ENCODE assay signal across 8 mouse cellular contexts in the genomic region with DNA sequence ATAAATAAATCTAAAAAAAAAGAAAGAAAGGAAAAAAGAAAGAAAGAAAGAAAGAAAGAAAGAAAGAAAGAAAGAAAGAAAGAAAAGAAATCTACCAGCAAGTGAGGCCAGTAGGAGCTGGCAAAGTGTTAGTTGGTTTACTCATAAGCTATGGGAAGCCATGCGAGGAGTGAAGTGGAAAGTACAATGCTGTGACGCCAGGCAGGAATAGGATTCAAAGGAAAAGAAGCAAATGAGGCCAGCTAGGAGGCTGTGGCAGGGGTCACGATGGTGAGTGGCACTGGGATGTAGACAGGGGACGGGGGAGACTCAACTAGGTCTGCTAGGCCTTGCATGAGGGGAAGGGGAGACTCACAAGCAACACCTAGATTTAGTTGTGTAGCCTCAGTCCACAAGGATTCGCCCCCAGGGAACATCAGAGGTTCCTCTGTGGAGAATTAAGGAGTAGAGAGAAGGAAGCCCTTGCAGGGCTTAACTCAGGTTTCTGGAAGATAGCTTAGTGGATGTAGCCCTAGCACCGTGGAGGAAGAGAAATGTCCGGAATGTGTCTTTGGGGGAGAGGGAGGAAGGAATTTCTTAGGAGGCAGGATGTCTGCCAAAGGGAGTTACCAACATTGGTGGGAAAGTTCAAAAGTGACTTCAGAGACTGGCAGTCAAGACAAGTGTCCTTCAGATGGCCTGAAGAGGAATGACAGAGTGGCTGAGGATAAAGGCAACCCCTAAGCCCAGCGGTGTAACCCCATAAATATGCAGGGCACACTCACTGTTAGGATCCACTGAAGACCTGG. TPM values are rescaled to one million over a fixed set of nuclear protein-coding genes. Genes with fewer than 3 reads are reported as not detected.
A peak's percentile ranks its signal among the peaks of the same experiment; 100 is the strongest.
DNase-seq lines count a peak whose midpoint lies in the region; ATAC-seq and TF ChIP-seq lines count a peak whose summit lies in the region.

A gene (plus strand): TSS at position 210 of the 788 bp plus-strand sequence.

- DNase-seq in heart, adult 18-20 months = peak in 1 of 2 experiments; percentile 52
- no peak for DNase-seq in heart, adult 9 months (ENCODE audit: low spot score in 2 of 2)
- peak; percentile 41 for DNase-seq in embryonic facial prominence, embryonic 14.5 days (ENCODE audit: low spot score)
- peak; percentile 70 for DNase-seq in kidney, postnatal 14 days
- DNase-seq in lung, postnatal 0 days (ENCODE audit: low spot score) = peak; percentile 85
- DNase-seq in right cerebral cortex, postnatal 14 days = no peak
- no peak for DNase-seq in cerebellum, adult 9-11 months

- H3K4me1 ChIP-seq in embryonic facial prominence, embryonic 14.5 days (ENCODE audit: control insufficient read depth, insufficient read depth, low read length) = peaks cover 25% of the 10 kb centered on the region
- H3K4me1 ChIP-seq in heart, embryonic 16.5 days (ENCODE audit: control insufficient read depth, insufficient read depth, low read length) = peaks cover 42% of the 10 kb centered on the region
- H3K4me1 ChIP-seq in lung, postnatal 0 days (ENCODE audit: insufficient read depth, low read depth, low read length) = peaks cover 23% of the 10 kb centered on the region

- TF ChIP-seq EP300 in lung, postnatal 0 days (IDR thresholded peaks at IDR 0.05) = peak; percentile 76; the same call in 1 of the 2 replicates

- H3K9me3 ChIP-seq in embryonic facial prominence, embryonic 14.5 days (ENCODE audit: control insufficient read depth, low read length) = no peaks in the 10 kb centered on the region
- H3K9me3 ChIP-seq in heart, embryonic 16.5 days (replicated peaks; ENCODE audit: control insufficient read depth, low read length) = no peaks in the 10 kb centered on the region
- no peaks in the 10 kb centered on the region for H3K9me3 ChIP-seq in lung, postnatal 0 days (ENCODE audit: low read length)

- H3K36me3 ChIP-seq in embryonic facial prominence, embryonic 14.5 days (ENCODE audit: control insufficient read depth, insufficient read depth, low read length) = no peaks in the 10 kb centered on the region
- H3K36me3 ChIP-seq in heart, embryonic 16.5 days (ENCODE audit: control insufficient read depth, insufficient read depth) = no peaks in the 10 kb centered on the region
- H3K36me3 ChIP-seq in lung, postnatal 0 days (ENCODE audit: insufficient read depth, low read length) = no peaks in the 10 kb centered on the region

- no peak within 1 kb of the TSS for H3K4me2 ChIP-seq in embryonic facial prominence, embryonic 14.5 days (ENCODE audit: low read depth, low read length)
- no peak within 1 kb of the TSS for H3K4me2 ChIP-seq in heart, embryonic 16.5 days (ENCODE audit: low read depth, low read length)
- H3K4me2 ChIP-seq in lung, postnatal 0 days (replicated peaks; ENCODE audit: low read depth, low read length) = no peak within 1 kb of the TSS

- WGBS in embryonic facial prominence, embryonic 14.5 days = 68% methylated on average over 8 of the region's 8 CpGs
- 52% methylated on average over 8 of the region's 8 CpGs for WGBS in heart, embryonic 16.5 days
- WGBS in lung, postnatal 0 days = 43% methylated on average over 8 of the region's 8 CpGs

- TF ChIP-seq CTCF in lung, postnatal 0 days (IDR thresholded peaks at IDR 0.05) = no peak

- H3K27me3 ChIP-seq in embryonic facial prominence, embryonic 14.5 days (replicated peaks; ENCODE audit: control insufficient read depth, insufficient read depth, low read length) = no peaks in the 10 kb centered on the region
- no peaks in the 10 kb centered on the region for H3K27me3 ChIP-seq in heart, embryonic 16.5 days (ENCODE audit: control insufficient read depth, insufficient read depth, low read length)
- H3K27me3 ChIP-seq in lung, postnatal 0 days (replicated peaks; ENCODE audit: insufficient read depth, low read length) = no peaks in the 10 kb centered on the region

- no peak for ATAC-seq in embryonic facial prominence, embryonic 14.5 days (ENCODE audit: low read depth)
- no peak for ATAC-seq in heart, embryonic 16.5 days (replicated peaks; ENCODE audit: extremely low read depth, insufficient read depth, low FRiP score)
- ATAC-seq in lung, postnatal 0 days = peak; percentile 42

- no peak within 1 kb of the TSS for H3K4me3 ChIP-seq in embryonic facial prominence, embryonic 14.5 days (ENCODE audit: low read depth, low read length)
- H3K4me3 ChIP-seq in heart, embryonic 16.5 days (ENCODE audit: low read length) = no peak within 1 kb of the TSS
- no peak within 1 kb of the TSS for H3K4me3 ChIP-seq in lung, postnatal 0 days (ENCODE audit: low read depth, low read length)

- no peak within 1 kb of the TSS for H3K9ac ChIP-seq in embryonic facial prominence, embryonic 14.5 days (ENCODE audit: low read depth, low read length)
- H3K9ac ChIP-seq in heart, embryonic 16.5 days (ENCODE audit: low read length) = no peak within 1 kb of the TSS
- no peak within 1 kb of the TSS for H3K9ac ChIP-seq in lung, postnatal 0 days (replicated peaks; ENCODE audit: low read depth)

- no peak within 1 kb of the TSS for H3K27ac ChIP-seq in embryonic facial prominence, embryonic 14.5 days (replicated peaks; ENCODE audit: low read depth, low read length)
- H3K27ac ChIP-seq in heart, embryonic 16.5 days (ENCODE audit: low read length) = peak within 1 kb of the TSS; percentile 75
- H3K27ac ChIP-seq in lung, postnatal 0 days (ENCODE audit: low read length) = peak within 1 kb of the TSS; percentile 68

RNA-seq across cellular contexts. Expression of the gene that starts here (rescaled TPM):
- 10 to 100 TPM; 57.9 to 69.7 TPM for total RNA-seq in heart, adult 18-20 months (2021)
- 37.5 and 41.9 TPM in 2 replicates for polyA plus RNA-seq in embryonic facial prominence, embryonic 14.5 days (2014; fragmentation: Nextera tagmentation; extraction: Ambion mirVana)
- 71.0 and 76.0 TPM in 2 replicates for polyA plus RNA-seq in heart, embryonic 16.5 days (2015; fragmentation: Nextera tagmentation; extraction: Ambion mirVana)
- 69.5 and 75.7 TPM in 2 replicates for polyA plus RNA-seq in lung, postnatal 0 days (2015; fragmentation: Nextera tagmentation; extraction: Ambion mirVana)

Comparison
In these comparisons a context has a peak if more than half of its experiments do, and no peak if none do; other contexts are left out.
1. DNase-seq: peak in embryonic facial prominence, embryonic 14.5 days (single experiment), kidney, postnatal 14 days (single experiment) and lung, postnatal 0 days (single experiment); none in heart, adult 9 months (0 of 2), right cerebral cortex, postnatal 14 days (single experiment) and cerebellum, adult 9-11 months (single experiment).